Mouse (Mus musculus) right cerebral cortex, postnatal 25 days (tissue): ENCODE measurements around the gene Ryr1.

Experiments
- DNase-seq: peaks from one replicate; pipeline ENCODE4 v3.0.0; 2022

Ryr1 gene

DNA sequence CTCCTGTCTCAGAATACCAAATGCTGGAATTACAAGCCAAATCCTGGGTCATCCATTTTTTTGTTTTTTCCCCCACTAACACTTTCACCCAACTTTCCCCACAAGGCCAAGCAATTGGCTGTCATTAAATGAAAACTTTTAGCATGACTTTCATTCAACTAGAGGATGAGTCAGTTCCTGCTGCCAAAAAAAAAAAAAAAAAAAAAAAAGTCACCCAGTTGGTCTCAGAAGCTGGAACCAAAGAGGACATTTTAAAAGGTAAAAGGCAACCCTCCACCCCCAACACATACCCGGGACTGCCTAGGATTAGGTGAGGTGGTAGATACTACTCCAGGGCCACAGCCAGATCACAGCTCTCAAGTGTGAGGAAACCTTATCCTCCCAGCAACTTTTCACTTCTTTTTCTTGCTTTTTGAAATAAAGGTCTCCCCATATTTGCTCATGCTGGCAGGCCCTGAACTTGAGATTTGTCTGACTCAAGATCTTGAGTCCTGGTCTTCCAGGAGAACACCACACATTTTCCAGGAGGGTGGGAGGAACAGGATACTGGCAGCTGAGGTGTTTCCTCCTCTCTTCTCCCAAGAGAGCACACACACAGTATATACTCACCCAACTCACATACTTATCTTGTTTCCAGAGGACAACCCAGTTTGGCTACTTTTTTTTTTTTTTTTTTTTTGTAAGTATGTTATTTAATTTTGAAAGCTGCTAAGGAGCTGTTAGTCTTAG lies 166.8 kb downstream of the Ryr1 start:
- DNase-seq, result no peak

DNA sequence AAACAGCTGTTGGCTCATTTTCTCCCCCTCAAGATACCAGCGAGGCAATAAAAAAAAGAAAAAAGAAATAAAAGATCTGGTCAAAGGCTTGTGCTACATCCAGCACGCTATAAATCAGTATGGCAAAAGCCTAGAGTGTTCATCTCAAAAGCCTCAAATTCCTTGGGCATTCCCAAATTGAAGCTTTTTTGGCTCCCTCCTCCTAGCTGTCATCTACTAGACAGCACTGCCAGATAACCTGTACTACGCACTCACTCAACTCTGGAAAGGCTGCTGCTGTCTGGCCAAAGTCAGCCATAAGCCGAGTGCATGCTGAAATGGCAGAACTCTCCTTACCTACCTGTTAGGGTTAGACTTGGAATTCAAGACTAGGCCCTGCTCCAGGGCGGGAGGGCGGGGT lies 167.7 kb downstream of the Ryr1 start:
- no peak for DNase-seq

DNA sequence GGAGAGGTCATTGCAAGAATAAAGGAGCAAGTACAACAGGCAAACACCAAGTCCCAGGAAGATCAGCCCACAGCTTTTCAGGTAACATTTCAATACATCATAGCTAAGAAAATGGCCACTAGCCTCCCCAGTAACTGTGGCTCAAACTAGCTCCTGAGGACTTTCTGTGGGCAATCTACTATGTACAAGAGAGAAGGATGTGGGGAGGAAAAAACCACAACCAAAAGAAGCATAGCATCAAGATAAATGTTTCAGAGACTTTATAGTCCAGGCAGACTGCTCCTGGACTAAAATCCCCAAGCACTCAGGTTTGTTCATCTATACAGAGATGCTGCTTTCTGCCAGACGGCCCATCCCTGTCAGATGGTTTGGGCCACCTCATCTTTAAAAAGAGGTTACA lies 168.7 kb downstream of the Ryr1 start:
- DNase-seq, result no peak

DNA sequence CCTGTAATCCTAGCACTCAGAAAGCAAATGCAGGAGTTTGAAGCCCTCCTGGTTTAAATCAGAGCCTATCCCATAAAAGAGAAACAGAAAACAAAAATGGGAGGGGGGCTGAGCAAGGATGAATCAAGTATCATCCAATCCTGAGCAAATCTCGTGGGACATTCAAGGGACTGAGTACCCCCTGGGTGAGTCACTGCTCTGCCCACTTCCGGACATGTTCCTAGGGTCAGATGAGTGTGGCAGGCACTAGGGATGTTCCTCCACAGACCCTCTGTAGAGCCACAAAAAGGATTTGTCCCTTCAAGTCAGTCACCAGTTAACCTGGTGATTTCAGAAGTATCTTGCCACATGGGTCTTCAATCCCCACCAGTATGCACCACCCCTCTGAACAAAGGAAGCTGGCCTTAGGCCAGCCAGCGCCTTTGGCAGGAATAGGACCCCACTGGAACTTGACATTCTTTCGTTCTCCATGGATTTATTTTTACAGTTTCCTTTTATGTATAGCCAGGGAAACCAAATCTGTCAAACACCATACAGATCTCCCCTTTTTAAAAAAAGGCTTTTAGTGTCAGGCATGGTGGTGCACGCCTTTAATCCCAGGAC lies 169.6 kb downstream of the Ryr1 start:
- no peak for DNase-seq

DNA sequence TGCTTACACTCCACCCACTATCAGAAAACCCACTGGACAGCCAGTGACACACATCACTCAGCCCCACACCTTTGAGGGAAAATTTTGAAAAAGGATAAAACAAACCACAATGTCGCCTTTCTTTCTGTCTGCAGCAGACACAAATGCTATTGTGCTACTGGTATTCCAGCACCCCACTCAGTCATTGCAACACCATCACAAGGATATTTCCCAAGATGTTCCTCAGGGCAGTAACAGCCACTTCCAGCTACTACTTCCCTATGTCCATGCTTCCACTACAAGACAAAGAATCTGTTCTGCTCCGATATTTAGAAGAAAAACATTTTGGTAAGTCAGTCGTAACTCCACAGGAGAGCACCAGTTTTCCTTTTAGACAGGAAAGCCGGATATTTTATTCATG lies 170.2 kb downstream of the Ryr1 start:
- DNase-seq, result no peak

DNA sequence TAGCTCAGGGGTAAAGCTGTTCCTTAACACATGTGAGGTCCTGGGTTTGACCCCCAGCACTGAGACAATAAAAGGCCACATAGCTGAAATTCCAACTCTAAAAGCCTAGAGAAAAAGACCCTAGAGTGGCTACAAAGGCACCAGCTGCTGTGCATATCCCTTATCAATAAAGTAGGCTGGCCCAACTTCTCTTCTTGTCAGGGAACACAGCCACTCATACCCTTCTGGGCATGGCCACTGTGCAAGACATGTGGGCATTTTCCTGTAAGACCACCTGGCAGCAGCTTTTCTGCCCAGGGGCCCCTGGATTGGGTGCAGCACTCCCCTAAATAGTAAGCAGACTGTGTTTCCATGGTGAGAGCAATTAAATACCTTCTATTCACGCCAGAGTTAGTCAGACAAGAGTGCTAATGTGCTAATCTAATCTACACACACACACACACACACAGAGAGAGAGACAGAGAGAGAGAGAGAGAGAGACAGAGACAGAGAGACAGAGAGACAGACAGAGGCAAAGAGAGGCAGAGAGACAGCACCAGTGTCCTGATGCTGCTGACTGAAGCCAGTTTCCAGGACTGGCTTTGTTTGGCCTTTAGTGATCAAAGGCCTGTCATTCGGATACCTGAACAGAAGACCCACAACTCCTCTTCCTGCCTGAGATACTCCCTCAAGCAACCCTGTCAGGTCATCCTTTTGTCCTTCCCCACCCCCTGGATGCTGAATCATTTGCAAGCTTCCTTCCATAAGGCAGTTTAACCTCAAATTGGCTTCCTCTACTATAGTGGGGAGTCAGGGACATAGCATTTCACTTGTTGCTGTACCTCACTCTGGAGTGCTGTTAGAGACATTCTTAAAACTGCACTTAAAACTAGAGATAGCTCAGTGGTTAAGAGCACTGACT lies 171.3 kb downstream of the Ryr1 start:
- no peak for DNase-seq
